Mouse (Mus musculus) CD8-positive naive resting alpha-beta T cell, adult 2 months (primary cell): Measurements from ENCODE around the gene Iqce.
A peak's percentile ranks its signal among the peaks of the same experiment; 100 is the strongest.

Source experiments
- DNase-seq, 2 experiments: peaks; one replicate each; pipeline ENCODE4 v3.0.0; 2022; ENCODE audit warnings: low read depth in 2 of 2, low spot score in 2 of 2

The Iqce gene

GRCm38 (mm10) chr5:140641254-140641928, 60.8 kb downstream of the Iqce start:
- DNase-seq = no peak

- DNase-seq = no peak
These were observed 61.4 kb downstream of the Iqce start for GRCm38 (mm10) chr5:140640812-140641211.

- no peak for DNase-seq
These were observed 62.3 kb downstream of the Iqce start for GRCm38 (mm10) chr5:140639871-140640270.

- DNase-seq = no peak
These were observed 62.9 kb downstream of the Iqce start for GRCm38 (mm10) chr5:140639312-140639711.

- DNase-seq = no peak
These were observed 63.7 kb downstream of the Iqce start for GRCm38 (mm10) chr5:140638484-140638883.

GRCm38 (mm10) chr5:140637989-140638388, 64.2 kb downstream of the Iqce start:
- peak; percentile 42 to 63 for DNase-seq

GRCm38 (mm10) chr5:140637058-140637410, 65.1 kb downstream of the Iqce start:
- no peak for DNase-seq

GRCm38 (mm10) chr5:140636316-140637057, 65.7 kb downstream of the Iqce start:
- DNase-seq = peak; percentile 44 to 56

- DNase-seq = no peak
These were observed 67.1 kb downstream of the Iqce start for GRCm38 (mm10) chr5:140634798-140635722.

- DNase-seq = no peak
These were observed 68.7 kb downstream of the Iqce start for GRCm38 (mm10) chr5:140633432-140633831.

GRCm38 (mm10) chr5:140628995-140629394, 73.2 kb downstream of the Iqce start:
- DNase-seq = peak in 1 of 2 experiments; percentile 57

GRCm38 (mm10) chr5:140627580-140627979, 74.6 kb downstream of the Iqce start:
- no peak for DNase-seq

GRCm38 (mm10) chr5:140624961-140625360, 77.2 kb downstream of the Iqce start:
- no peak for DNase-seq

GRCm38 (mm10) chr5:140624238-140624637, 77.9 kb downstream of the Iqce start:
- DNase-seq = no peak

GRCm38 (mm10) chr5:140623791-140624190, 78.4 kb downstream of the Iqce start:
- no peak for DNase-seq

GRCm38 (mm10) chr5:140622978-140623670, 79.1 kb downstream of the Iqce start:
- DNase-seq = no peak

GRCm38 (mm10) chr5:140621517-140621916, 80.7 kb downstream of the Iqce start:
- DNase-seq = no peak

- DNase-seq = no peak
These were observed 81.1 kb downstream of the Iqce start for GRCm38 (mm10) chr5:140621092-140621491.

GRCm38 (mm10) chr5:140619895-140620736, 82.1 kb downstream of the Iqce start:
- DNase-seq = no peak

- DNase-seq = peak; percentile 74 to 84
These were observed 82.9 kb downstream of the Iqce start for GRCm38 (mm10) chr5:140619151-140619771.
